Mouse (Mus musculus) retina, postnatal 1 day (tissue): ENCODE results near the gene Slfn1.
"Not testable (repeated sequence)": the region's sequence is repeated elsewhere in the genome, so short reads cannot be mapped to it uniquely, and the experiment has no call there.

Experiments used
- DNase-seq: peaks from one replicate; pipeline ENCODE4 v3.0.0-alpha.2; 2012

Gene Slfn1

DNA sequence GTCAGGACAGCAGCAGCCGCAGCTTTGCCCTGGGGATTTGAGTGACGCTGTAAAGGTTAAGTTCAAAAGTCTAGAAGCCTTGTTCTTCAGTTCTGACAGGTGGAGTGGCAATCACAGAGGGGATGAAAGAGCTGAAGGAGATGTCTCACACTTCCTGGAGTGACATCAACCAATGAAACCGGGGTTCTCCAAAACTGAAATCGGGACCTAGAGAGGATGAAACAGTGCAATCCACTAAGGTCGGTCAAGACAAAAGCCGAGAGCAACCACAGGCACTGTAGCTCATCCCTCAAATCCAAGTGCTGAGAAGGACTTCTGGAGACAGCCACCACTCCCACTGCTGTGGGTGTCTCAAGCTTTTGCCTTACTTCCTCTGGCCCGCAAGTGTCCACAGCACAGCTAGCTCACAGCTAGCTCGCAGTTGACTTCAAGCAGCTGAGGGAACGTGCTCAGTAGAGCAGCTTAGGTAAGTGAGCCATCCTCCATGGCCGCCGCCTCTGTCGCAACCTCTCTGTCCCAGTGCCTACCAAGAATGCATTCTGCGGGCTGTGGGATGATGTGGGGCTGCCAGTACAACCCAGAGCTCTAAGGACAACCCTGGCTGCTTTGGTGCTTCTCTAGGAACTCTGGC lies at the start of gene Slfn1:
Gene Slfn1 (plus strand): TSS at position 253 of the 631 bp plus-strand sequence.
- no peak for DNase-seq

DNA sequence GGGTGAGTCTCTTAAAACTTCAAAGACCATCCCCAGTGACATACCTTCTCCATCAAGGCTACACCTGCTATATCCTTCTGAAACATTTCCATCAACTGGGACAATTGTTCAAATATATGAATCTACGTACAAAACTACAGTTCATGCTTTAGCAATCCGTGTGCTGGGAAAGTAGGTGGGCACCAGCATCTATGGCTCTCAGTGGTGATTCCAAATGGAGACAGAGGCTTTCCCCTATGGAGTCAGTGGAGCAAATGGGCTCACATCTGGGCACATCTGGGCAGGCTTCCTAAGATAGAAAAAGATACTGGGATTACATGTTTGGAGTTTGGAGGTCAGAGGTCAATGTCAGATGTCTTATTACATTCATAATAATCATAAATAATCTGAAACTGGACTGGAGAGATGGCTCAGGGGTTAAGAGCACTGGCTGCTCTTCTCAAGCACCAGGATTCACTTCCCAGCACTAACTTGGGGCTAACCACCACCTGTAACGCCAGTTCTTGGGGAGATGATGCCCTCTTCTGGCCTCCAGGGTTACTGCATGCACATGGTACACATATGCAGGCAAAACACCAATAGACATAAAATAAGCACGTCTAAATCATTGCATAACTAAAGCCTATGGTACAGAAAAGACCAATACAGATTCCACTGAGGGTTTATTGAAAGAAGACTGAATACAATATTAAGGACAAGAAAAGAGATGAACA lies 48.5 kb upstream of the Slfn1 start:
- no peak for DNase-seq

DNA sequence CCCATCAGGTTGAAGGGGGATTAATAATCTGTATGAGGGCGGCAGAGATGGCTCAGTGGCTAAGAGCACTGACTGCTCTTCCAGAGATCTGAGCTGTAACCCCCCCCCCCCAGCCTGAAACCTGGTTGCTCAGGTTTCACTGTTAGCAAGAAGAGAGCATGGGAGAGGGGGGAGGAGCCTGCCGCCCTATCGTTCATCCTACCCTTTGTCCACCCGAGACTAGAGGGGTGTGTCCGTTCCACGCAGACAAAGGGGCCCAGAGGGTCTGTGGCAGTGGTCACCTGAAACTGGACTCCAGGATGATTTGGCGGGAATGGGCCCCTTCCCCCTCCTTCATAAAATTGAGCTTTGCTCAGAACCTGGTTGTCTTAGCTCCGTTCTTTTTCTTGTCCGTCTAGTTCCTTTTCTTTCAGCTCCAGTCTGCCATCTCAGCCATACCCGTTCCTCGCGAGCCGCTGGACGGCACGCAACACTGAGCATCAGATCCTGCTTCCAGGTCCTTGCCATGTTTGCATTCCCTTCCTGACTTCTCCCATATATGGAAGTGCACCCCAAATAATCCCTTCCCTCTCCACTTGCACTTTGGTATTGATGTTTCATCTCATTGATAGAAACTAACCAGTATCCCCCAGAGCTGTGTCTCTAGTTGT lies 46.2 kb upstream of the Slfn1 start:
- DNase-seq = no peak

DNA sequence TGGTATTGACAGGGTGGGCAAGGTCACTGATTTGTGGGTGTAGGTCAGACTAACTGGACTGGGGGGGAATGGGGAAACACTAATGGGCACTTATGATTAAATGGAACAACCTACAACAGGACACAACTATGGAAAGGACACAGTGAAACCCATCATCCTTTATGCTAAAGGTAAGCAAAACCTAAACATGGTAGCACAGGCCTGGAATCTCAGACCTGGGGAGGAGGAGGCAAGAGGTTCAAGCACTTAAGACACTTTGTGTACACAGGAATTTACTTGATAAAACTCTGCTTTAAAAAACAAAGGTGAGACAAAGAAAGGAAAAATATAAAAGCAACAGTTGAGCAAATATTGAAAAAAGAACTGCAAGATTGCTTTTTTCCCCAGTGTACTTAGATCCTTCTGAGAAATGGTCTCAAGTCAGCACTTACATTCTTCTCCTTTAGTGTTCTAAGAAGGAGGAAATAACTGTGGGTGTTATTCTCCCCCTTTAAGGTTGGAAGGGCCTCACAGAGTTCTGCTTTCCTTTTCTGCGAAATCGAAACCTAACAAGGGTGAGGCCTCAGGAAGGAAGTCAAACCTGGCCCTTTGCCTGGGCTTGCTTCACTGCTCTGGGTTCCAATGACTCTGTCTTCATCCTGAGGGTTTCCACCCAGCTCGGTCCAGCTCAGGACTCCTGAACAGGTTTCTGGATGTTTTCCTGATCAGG lies 38.8 kb upstream of the Slfn1 start:
- DNase-seq = no peak

DNA sequence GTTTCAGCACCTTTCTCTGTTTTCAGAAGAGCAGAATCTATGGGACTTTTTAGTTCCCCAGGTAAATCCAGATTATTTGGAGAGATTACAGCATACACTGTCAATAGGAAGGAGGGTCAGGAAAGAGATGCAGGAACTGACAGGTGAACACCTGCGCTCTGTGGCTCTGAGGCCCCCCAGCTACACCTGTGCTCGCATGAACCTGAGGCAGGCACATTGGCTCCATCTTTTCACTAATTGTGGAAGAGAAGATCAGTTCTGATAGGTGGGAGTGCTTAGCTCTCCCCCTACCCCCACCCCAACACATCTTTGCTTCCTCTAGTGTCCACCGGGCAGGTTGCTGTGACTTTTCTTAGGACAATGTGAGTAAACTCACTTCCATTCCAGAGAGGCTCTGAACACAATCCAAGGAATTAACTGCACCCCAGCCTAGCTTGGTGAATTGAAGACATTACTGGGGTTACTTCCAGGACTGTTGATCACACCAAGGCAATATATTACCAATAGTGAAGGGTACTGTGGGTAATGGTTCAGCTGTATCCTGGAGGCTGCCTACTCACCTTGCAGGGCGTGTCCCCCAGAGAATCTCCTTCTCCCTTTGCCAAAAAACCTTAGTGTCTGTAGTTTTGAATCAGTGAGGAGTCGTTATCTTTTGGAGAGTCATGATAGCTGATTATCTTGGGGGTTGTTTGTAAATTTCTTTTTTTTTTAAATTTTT lies 38.1 kb upstream of the Slfn1 start:
- DNase-seq = no peak

DNA sequence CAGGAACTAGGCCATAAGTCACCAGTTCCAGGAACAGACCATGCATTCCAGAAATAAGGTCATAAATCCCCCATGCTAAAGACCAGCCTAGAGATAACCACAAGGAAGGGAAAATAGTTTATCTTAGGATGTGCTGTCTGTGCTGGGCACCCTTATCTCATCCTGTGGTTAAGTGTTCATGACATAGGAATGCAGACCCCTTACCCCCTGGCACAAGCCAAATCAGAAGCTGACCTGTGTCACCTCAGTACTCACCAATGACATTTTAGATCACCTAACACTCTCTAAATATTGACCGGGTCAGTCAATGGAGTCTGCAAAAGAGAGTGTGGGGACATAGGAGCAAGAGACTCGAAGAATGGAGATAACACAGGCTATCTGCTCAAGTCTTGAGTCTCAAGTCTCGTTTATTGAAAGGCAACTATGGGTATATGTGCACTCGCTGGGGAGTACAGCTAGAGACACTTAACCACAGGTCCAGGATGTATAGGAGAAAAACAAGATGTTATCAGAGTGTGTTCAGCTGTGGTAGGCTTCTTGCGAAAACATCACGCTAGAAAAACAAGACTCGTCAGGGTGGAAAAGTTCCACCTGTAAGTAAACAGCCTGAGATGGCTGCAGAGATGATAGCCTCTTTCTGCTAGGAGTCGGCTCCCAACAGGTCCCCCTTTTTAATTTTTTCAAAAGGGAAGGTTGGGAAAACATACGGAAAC lies 37.0 kb upstream of the Slfn1 start:
- DNase-seq = no peak

DNA sequence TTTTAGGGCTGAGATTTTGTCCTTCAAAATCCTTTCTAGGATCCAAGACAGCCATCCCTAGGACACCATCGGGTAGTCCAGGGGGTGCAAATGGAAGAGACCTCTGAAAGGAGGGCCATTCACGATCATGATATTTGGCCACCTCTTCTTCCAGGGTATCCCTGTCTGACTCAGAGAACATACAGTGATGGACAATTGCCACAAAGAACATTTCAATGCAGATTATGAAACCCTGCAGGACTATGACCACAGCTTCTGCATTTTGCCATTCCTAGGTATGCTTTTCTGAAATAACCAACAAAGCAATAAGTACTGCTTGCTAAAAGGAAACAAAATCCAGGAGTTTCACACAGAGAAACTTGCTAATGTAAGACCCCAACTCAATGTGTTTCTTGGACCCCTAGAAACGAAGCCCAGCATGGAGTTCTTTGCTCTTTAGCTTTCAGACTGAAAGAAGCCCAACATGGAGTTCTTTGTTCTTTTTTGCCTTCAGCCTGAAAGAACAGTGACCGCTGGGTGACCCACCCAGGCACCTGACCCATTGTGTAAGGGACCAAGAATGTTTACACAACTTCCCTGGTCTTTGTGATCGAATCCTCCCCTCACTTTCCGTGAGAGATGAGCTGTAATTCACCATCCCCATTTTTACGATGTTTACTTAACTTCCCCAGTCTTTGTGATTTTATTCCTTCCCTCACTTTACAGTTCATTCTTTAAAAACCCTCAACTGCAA lies 33.7 kb upstream of the Slfn1 start:
- no peak for DNase-seq

DNA sequence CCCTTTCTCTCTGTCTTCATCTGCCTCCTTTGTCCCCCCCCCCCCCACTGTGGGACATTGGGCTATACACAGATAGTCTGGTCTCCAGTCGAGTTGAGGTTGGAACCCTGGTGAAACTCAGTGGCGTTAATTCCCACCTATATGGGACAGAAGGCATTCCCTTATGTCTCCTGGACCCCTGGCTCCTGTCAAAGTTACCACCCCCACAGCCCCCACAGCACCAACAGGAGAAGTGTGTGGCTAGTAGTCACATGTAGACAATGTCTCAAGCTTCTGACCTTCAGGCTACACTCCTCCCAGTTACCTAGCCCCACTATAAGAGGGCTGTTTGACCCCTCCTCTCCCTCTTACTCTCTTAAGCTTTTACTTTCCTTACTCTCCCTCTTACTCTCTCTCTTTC lies 32.5 kb upstream of the Slfn1 start:
- DNase-seq = no peak

DNA sequence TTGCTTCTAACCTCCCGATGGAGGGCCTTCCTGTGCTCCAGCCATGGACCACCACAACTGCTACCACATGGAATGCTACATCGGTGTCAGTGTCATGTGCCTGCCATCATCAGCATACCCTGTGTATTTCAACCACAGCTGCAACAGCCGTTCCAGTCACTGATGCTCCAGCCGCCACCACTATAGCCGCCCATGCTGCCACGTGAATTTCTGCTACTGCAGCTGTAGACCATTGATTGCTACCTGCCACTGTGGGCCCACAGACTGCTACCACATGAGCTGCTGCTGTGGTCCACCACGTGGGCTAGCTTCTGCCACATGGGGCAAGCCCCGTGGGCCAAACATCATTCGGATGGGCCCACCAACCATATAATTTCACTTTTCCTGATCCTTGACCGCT lies 31.9 kb upstream of the Slfn1 start:
- no peak for DNase-seq

DNA sequence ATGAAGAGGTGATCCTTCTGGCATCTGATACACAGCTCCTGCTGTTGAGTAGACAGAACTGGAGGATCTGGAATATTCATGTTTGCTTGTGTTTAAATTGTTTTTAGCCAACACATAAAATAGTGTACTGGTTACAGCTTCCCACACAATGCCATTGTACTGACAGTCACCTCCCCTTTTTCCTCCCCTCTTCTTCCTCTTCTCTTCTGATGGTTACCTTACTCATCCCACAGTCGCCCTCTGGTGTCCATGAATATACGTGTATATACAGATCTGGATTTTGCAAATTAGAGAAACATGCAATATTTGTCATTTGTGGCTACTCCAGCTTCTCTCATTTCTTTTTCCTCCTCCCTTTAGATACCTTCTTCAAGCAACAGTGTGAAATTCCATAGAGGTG lies 1.5 kb upstream of the Slfn1 start:
- peak; percentile 18 for DNase-seq

DNA sequence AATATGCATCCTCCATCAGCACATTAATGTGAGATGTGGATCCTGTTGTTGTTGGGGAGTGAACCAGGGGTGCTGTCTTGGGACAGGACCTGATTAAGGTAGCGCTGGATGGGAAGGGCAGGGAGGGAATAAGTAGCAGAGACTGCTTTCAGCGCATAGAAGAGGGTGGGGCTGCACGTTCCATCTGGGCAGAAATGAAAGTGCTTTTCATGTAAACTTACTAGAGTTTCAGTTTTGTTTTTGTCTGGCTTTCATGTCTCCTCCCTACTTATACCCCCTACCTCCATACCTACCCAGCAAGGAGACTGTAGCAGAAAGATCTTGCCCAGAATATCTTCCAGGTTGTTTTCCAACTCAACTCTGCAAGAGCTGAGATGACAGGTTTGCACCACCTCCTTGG lies 1.4 kb downstream of the Slfn1 start:
- no peak for DNase-seq

DNA sequence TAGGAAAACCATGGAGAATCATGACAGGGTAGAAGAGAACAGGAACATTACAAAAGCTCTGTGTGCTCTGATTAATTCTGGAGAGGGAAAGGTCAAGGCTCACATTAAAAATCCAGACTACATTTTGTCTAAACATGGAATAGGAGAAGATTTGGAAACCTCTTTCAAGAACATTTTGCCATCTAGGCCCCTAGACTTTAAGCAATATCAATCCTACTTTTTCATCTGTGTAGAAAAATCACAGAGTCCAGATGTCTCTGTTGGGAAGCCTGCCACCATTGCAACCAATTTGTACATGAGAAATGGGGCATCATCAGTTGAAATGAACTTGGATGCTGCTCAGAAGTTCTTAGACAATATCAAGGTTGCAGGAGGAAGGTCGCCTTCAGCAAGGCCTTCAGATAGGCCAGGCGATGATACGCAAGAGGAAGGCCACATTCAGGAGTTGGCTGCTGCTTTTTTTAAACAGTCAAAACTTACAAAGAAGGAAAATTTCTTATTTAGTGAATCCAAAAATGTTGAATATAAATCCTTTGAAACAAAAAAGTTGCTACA lies 4.6 kb downstream of the Slfn1 start:
- no peak for DNase-seq

DNA sequence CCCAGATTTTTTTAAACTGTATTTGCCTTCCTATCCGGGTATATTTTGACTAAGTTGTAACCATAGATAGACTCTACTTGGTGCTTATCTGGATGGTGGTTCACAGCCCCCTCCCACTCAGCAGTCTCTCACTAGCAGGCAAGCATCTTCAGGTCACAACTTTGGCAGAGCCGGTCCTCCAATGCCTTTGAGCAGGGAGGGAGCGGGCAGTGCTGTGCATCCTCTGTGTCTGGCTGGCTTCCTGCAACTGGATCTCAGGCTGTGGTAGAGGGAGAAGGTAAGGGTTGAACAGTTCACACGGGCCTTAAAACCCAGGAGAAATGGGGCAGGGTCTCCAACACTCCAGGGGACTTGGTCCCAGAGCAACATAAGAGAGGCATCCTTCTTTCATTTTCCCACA lies 6.5 kb downstream of the Slfn1 start:
- DNase-seq = no peak

DNA sequence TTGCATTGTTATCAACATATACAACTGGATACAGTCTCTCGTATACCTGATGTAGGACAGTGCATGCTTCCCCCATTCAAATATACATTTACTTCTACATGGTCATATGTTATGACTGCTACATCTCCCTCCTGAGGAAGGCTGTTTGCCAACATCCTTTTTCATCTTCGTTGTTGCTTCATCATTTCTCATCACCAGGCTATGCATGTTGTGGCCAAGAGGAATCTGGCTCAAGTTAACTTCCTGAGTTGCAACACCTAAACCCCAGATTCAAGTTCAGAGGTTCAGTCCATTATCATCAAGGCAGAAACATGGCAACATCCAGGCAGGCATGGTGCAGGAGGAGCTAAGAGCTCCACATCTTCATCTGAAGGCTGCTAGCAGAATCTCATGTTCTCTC lies 8.3 kb downstream of the Slfn1 start:
- no peak for DNase-seq

DNA sequence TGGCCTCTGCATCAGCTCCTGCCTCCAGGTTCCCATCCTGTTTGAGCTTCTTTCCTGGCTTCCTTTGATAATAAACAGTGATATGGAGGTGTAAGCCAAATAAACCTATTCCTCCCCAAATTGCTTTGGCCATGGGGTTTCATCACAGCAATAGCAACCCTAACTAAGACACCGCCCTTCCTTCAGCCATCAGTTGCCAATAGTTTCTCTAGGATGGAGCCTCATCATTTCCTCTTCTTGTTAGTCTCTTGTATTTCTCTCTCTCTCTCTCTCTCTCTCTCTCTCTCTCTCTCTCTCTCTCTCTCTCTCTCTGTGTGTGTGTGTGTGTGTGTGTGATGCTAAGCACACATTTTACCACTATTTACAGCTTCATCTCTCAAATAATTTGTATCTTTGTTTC lies 9.0 kb downstream of the Slfn1 start:
- DNase-seq = not testable (repeated sequence)

DNA sequence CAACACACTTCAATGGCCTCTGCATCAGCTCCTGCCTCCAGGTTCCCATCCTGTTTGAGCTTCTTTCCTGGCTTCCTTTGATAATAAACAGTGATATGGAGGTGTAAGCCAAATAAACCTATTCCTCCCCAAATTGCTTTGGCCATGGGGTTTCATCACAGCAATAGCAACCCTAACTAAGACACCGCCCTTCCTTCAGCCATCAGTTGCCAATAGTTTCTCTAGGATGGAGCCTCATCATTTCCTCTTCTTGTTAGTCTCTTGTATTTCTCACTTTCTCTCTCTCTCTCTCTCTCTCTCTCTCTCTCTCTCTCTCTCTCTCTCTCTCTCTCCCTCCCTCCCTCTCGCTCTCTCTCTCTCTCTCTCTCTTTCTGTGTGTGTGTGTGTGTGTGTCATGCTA lies 20.6 kb downstream of the Slfn1 start:
- DNase-seq = not testable (repeated sequence)

DNA sequence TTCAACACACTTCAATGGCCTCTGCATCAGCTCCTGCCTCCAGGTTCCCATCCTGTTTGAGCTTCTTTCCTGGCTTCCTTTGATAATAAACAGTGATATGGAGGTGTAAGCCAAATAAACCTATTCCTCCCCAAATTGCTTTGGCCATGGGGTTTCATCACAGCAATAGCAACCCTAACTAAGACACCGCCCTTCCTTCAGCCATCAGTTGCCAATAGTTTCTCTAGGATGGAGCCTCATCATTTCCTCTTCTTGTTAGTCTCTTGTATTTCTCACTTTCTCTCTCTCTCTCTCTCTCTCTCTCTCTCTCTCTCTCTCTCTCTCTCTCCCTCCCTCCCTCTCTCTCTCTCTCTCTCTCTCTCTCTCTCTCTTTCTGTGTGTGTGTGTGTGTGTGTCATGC lies 32.3 kb downstream of the Slfn1 start:
- not testable (repeated sequence) for DNase-seq
